Mouse (Mus musculus) hindbrain, embryonic 11.5 days (tissue): ENCODE data around the gene Mrgpra3. TPM values are rescaled to one million over a fixed set of nuclear protein-coding genes. Genes with fewer than 3 reads are reported as not detected.

ENCODE experiments used
- ATAC-seq: fragments of 200-750 bp; cut with Nextera tagmentation; 2 replicates; pipeline ENCODE4 v1.8.0; 2017; ENCODE audit warnings: mild to moderate bottlenecking, moderate TSS enrichment, moderate library complexity; ENCODE audit not compliant: low FRiP score
- DNase-seq: peaks from one replicate; pipeline ENCODE4 v3.0.0-alpha.2; 2015; ENCODE audit warnings: low spot score
- H3K27ac ChIP-seq: fragments of 300-500 bp; sonication (generic); 2 replicates; pipeline ENCODE4 v1.5.1; 2014; ENCODE audit warnings: mild to moderate bottlenecking, low read depth, low read length
- H3K27me3 ChIP-seq: fragments of 300-500 bp; sonication (generic); 2 replicates; pipeline ENCODE4 v1.6.1; 2014; ENCODE audit warnings: mild to moderate bottlenecking, low read length, moderate library complexity, mixed read lengths; ENCODE audit not compliant: control insufficient read depth, insufficient read depth
- H3K36me3 ChIP-seq: fragments of 300-500 bp; sonication (generic); 2 replicates; pipeline ENCODE4 v1.6.1; 2014; ENCODE audit warnings: mild to moderate bottlenecking, low read length, moderate library complexity, mixed read lengths; ENCODE audit not compliant: control insufficient read depth, insufficient read depth
- H3K4me1 ChIP-seq: fragments of 300-500 bp; sonication (generic); replicated peaks from 2 replicates; pipeline ENCODE4 v1.6.1; 2014; ENCODE audit warnings: low read length, mixed read lengths; ENCODE audit not compliant: control insufficient read depth, insufficient read depth
- H3K4me2 ChIP-seq: fragments of 300-500 bp; sonication (generic); replicated peaks from 2 replicates; pipeline ENCODE4 v1.6.1; 2014; ENCODE audit warnings: mild to moderate bottlenecking, low read depth, low read length
- H3K4me3 ChIP-seq: fragments of 300-500 bp; sonication (generic); 2 replicates; pipeline ENCODE4 v1.5.1; 2014; ENCODE audit warnings: low read depth, low read length
- H3K9ac ChIP-seq: fragments of 300-500 bp; sonication (generic); 2 replicates; pipeline ENCODE4 v1.6.1; 2014; ENCODE audit warnings: low read depth, low read length
- H3K9me3 ChIP-seq: fragments of 300-500 bp; sonication (generic); 2 replicates; pipeline ENCODE4 v1.6.1; 2016; ENCODE audit warnings: low read length; ENCODE audit not compliant: control insufficient read depth
- WGBS: fragments of 180-500 bp; shearing (Covaris S2); extraction: QIAGEN DNeasy Blood & Tissue Kit; methylation state at CpG from one replicate; pipeline ENCODE4 v1.1.7; 2014; 5-methylcytosine and 5-hydroxymethylcytosine counted together
- polyA plus RNA-seq: library from polyadenylated mRNA; unstranded; fragments of >200 nt; fragmentation: Nextera tagmentation; extraction: Ambion mirVana; gene quantifications from 2 replicates; pipeline ENCODE4 v1.2.1, GENCODE M21; 2014

Mrgpra3 gene
- not detected in 2 replicates for polyA plus RNA-seq

DNA sequence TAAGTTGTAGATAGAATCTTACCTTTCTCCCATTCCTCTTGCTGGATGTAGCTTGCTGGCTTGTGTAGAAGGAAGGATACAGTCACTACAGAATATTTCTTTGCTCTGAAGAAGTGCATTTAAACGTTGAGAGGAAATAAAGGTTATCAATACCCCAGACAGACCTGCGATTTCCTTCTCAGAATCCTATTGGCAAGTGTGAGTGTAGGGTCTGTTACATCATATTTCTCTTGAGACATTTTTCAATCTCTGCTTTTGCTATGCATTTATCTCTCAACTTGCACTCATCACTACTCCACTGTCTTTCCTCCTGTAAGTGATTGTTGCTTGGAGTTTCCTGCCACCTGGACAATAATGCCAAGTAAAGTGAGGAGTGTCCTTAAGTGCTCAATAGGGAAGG, at the start of gene Mrgpra3:
Mrgpra3 (minus strand) TSS at position 101 of the 400 bp plus-strand sequence.
- peaks cover 4% of the 10 kb centered on the region; the same call in 1 of the 2 replicates for H3K9me3 ChIP-seq
- H3K9ac ChIP-seq: no peak within 1 kb of the TSS
- no peaks in the 10 kb centered on the region for H3K4me1 ChIP-seq
- H3K36me3 ChIP-seq: no peaks in the 10 kb centered on the region
- H3K27me3 ChIP-seq: no peaks in the 10 kb centered on the region
- no peak within 1 kb of the TSS for H3K27ac ChIP-seq
- no peak within 1 kb of the TSS for H3K4me3 ChIP-seq
- no peak for DNase-seq
- H3K4me2 ChIP-seq: no peak within 1 kb of the TSS
- ATAC-seq: no peak
- WGBS: 81% methylated on average over 2 of the region's 2 CpGs

Other genes with a start within 250 kb of the Mrgpra3 start
- gene Mrgpra1, start 247.1 kb downstream of the Mrgpra3 start, polyA plus RNA-seq: not detected in 2 replicates
- gene Mrgpra2a, start 149.2 kb downstream of the Mrgpra3 start, polyA plus RNA-seq: not detected in 2 replicates
- not detected in 2 replicates for gene Mrgpra2b, start 72.5 kb downstream of the Mrgpra3 start, polyA plus RNA-seq